Mouse (Mus musculus) adrenal gland, adult 10 weeks (tissue): ENCODE results near the gene Cfc1. TPM values are rescaled to one million over a fixed set of nuclear protein-coding genes. Genes with fewer than 3 reads are reported as not detected.

Source experiments
- polyA plus RNA-seq: library from polyadenylated mRNA; stranded (reverse); fragments of 350-450 nt; fragmentation: Illumina TruSeq; extraction: RNeasy Lipid Tissue Mini Kit (QIAGEN cat#74804); gene quantifications from one replicate; pipeline ENCODE4 v1.2.3, GENCODE M21; 2014; ENCODE audit warnings: low read depth, low replicate concordance

The Cfc1 gene
- polyA plus RNA-seq = not detected

DNA sequence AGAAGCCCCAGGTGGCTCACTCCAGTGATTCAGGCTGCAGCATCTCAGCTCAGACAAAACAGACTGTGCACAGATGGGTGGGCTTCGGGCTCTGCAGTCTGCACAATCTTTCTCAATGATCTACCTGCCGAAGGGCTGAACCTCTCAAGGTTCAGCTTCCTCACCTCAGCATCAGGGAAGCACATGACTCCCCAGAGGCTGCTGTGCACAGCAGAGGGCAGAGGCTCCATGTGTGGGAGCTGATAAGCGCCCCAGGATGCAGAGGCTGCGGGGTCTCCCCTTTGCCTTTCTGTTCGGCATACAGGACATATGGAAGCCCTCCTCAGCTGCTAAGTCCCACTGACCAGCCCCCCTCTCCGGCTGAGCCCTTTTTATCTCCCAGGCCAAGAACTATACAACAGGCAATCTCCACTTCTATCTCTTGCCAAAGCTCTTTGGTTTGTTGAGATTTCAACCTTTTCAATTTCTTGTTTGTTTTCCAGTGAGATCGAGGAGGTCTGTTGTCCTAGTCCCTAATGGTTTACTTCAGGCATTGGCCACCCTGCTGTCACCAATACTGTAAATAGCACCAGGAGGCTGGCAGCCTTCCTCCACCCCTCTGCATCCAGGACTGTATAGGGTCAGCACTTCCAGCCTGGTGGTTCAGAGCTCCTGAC lies at the start of gene Cfc1:
Gene Cfc1, plus strand, starts transcription at position 606 of the 656 bp plus-strand sequence.

GRCm38 (mm10) chr1:34560843-34561242 lies 25.4 kb downstream of the Cfc1 start, which contains the start of gene Prss40:
TSS of gene Prss40 (minus strand) at chr1:34560943.

DNA sequence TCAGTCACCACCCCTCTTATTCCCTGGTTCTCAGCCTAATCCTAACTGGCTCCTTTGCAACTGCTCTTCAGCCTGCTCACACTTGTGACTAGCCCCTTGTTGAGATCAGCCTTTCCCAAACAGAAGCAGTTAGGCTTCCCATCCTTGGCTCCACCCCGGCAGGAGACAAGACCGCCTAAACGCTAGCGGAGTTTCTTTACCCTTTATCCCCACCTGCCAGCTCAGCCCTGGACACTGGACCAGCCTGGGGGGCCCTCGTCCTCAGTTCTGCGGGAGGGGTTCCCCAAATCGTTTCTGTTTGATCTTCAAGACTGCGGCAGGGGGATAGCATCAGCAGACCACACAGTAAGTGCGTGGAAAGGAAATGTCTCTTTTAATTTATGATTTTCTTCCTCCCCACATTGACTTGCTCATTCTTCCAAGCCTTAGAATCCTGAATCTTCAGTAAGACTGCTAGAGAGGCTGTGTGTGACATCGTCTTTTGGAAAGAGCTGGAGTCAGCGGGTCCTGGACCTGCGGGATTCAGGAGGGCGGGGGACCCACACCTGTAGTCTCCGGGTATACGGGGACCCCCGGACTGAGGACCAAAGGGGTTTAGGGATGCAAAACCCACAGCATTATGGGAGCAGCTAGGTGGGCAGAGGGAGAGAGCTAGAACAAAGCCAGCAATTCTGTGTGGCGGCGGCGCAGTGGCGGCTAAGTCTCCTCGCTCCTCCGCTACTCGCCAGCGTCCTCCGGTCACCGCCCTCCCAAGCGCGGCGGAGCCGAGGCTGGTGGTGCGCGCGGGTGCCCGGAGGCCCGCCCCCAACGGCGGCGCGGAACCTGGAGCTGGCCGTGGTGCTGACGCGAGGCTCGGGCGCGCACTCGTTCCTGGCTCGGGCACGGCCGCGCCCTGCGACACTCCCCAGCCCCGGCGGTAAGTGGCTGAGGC lies 43.7 kb downstream of the Cfc1 start, which contains the start of gene Amer3:
Gene Amer3, plus strand, starts transcription at position 807 of the 931 bp plus-strand sequence.

Other genes starting within 250 kb of the Cfc1 start
- 19.5 TPM for gene Ccdc115, start 96.0 kb upstream of the Cfc1 start, polyA plus RNA-seq
- 15.6 TPM for gene Imp4, start 95.8 kb upstream of the Cfc1 start, polyA plus RNA-seq
- not detected for gene Ptpn18, start 75.9 kb upstream of the Cfc1 start, polyA plus RNA-seq
- gene Prss39, start 37.2 kb upstream of the Cfc1 start, polyA plus RNA-seq = not detected
- not detected for gene Prss40, start 25.3 kb downstream of the Cfc1 start, polyA plus RNA-seq
- 0.12 TPM for gene Amer3, start 44.0 kb downstream of the Cfc1 start, polyA plus RNA-seq